ENCODE assay signal across 29 mouse cellular contexts in genomic region chr6:114474059-114474458, GRCm38 (mm10).
"Had no signal": no experiment of that assay in that cellular context is flagged by ENCODE, and none has a peak within 500 bp of the region (broad histone marks: within the 10 kb centered on the region; RNA-seq: fewer than 3 reads in every experiment).

No protein-coding gene starts in this region.

- DNase-seq: left cerebral cortex, postnatal 4 days; liver; liver, embryonic 13.5 days; liver, postnatal 0 days; lung, adult 18-20 months; lung, adult 2 months; lung, embryonic 14.5 days; lung, postnatal 10 days; lung, postnatal 14 days; lung, postnatal 36 days; lung, postnatal 4 days; midbrain, embryonic 14.5 days had no signal

- ATAC-seq: liver, embryonic 12.5 days; liver, postnatal 0 days; lung, postnatal 0 days; midbrain, embryonic 13.5 days; midbrain, embryonic 16.5 days had no signal

- H3K4me3 ChIP-seq: limb, embryonic 10.5 days; limb, embryonic 12.5 days; limb, embryonic 13.5 days; limb, embryonic 15.5 days; liver, embryonic 12.5 days; liver, embryonic 13.5 days; liver, embryonic 15.5 days; lung, embryonic 15.5 days; megakaryocyte, embryonic 14.5 days; midbrain, embryonic 10.5 days; midbrain, embryonic 12.5 days; midbrain, embryonic 13.5 days; midbrain, embryonic 15.5 days; myocyte had no signal

- H3K27ac ChIP-seq: limb, embryonic 10.5 days; limb, embryonic 12.5 days; limb, embryonic 13.5 days; limb, embryonic 15.5 days; liver, embryonic 12.5 days; liver, embryonic 13.5 days; liver, embryonic 14.5 days; liver, embryonic 15.5 days; lung, embryonic 15.5 days; macrophage; midbrain, embryonic 10.5 days; midbrain, embryonic 12.5 days; midbrain, embryonic 15.5 days had no signal
